Comparison of ENCODE assay signal across 11 mouse cellular contexts in the genomic region with DNA sequence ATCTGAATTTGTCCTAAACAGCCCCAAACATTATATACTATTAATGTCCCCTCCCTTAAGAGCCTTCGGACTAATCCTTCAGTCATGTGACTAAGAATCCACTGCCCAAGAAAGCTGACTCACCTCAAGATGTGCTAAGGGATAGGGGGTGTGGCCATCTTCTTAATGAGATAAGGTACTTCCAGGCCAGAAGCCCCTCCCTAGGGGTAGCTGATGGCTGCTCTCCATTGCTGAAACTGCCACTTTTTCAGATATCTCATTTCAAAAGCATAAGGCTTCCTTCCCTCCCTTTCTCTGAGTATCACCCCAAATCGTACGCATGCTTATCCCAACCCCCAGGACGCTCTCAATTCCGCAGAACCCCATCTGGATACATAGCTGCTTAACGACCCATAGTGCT. TPM values are rescaled to one million over a fixed set of nuclear protein-coding genes. Genes with fewer than 3 reads are reported as not detected.
DNase-seq lines count a peak whose midpoint lies in the region; ATAC-seq lines count a peak whose summit lies in the region.
"Had no signal": no experiment of that assay in that cellular context is flagged by ENCODE, and none has a peak within 500 bp of the region (broad histone marks: within the 10 kb centered on the region; RNA-seq: fewer than 3 reads in every experiment).

No protein-coding gene starts in this region.

- no peak for ATAC-seq in forebrain, embryonic 12.5 days (ENCODE audit: low FRiP score)
- no peak for ATAC-seq in forebrain, embryonic 15.5 days (replicated peaks)
- ATAC-seq in neural tube, embryonic 12.5 days (ENCODE audit: low FRiP score, low read depth): no peak

- no peaks in the 10 kb centered on the region for H3K9me3 ChIP-seq in forebrain, embryonic 12.5 days
- H3K9me3 ChIP-seq in forebrain, embryonic 15.5 days: no peaks in the 10 kb centered on the region
- no peaks in the 10 kb centered on the region for H3K9me3 ChIP-seq in neural tube, embryonic 12.5 days

- peaks cover 14% of the 10 kb centered on the region for H3K4me1 ChIP-seq in forebrain, embryonic 12.5 days
- peaks cover 14% of the 10 kb centered on the region for H3K4me1 ChIP-seq in forebrain, embryonic 15.5 days
- peaks cover 10% of the 10 kb centered on the region for H3K4me1 ChIP-seq in neural tube, embryonic 12.5 days

- WGBS in forebrain, embryonic 12.5 days: 88% methylated on average over 6 of the region's 6 CpGs
- 89% methylated on average over 6 of the region's 6 CpGs for WGBS in forebrain, embryonic 15.5 days
- 86% methylated on average over 6 of the region's 6 CpGs for WGBS in neural tube, embryonic 12.5 days

- H3K9ac ChIP-seq in forebrain, embryonic 12.5 days: 0 out of 2 replicates have a peak overlapping the region, but pooled peaks have one; percentile 75
- no peak overlapping the region for H3K9ac ChIP-seq in forebrain, embryonic 15.5 days (replicated peaks)
- H3K9ac ChIP-seq in neural tube, embryonic 12.5 days: no peak overlapping the region

- DNase-seq in neural tube, embryonic 10.5 days (ENCODE audit: extremely low spot score, low spot score): no peak
- DNase-seq in liver: peak; percentile 85
- DNase-seq in yolk sac, embryonic 10.5 days (ENCODE audit: low spot score): peak; percentile 50
- no peak for DNase-seq in thymus, postnatal 25 days
- DNase-seq in urinary bladder, postnatal 14 days (ENCODE audit: low spot score): no peak
- DNase-seq: adrenal gland, postnatal 25 days; left cerebral cortex, postnatal 4 days; right cerebral cortex, postnatal 25 days had no signal

- no peak overlapping the region for H3K4me3 ChIP-seq in forebrain, embryonic 12.5 days (replicated peaks)
- no peak overlapping the region for H3K4me3 ChIP-seq in forebrain, embryonic 15.5 days
- H3K4me3 ChIP-seq in neural tube, embryonic 12.5 days: no peak overlapping the region

- H3K36me3 ChIP-seq in forebrain, embryonic 12.5 days (replicated peaks): peaks cover 12% of the 10 kb centered on the region
- peaks cover 4% of the 10 kb centered on the region; the same call in 1 of the 2 replicates for H3K36me3 ChIP-seq in forebrain, embryonic 15.5 days
- H3K36me3 ChIP-seq in neural tube, embryonic 12.5 days: peaks cover 18% of the 10 kb centered on the region

- H3K4me2 ChIP-seq in forebrain, embryonic 12.5 days: peak overlapping the region; percentile 62; the same call in 1 of the 2 replicates
- H3K4me2 ChIP-seq in forebrain, embryonic 15.5 days (replicated peaks): no peak overlapping the region
- peak overlapping the region; percentile 77 for H3K4me2 ChIP-seq in neural tube, embryonic 12.5 days (replicated peaks)

- H3K27me3 ChIP-seq in forebrain, embryonic 12.5 days: no peaks in the 10 kb centered on the region
- no peaks in the 10 kb centered on the region for H3K27me3 ChIP-seq in forebrain, embryonic 15.5 days
- no peaks in the 10 kb centered on the region for H3K27me3 ChIP-seq in neural tube, embryonic 12.5 days (replicated peaks)

- no peak overlapping the region for H3K27ac ChIP-seq in forebrain, embryonic 12.5 days
- H3K27ac ChIP-seq in forebrain, embryonic 15.5 days (replicated peaks): no peak overlapping the region
- H3K27ac ChIP-seq in neural tube, embryonic 12.5 days: no peak overlapping the region

RNA-seq across cellular contexts. Expression of a gene that starts 1.6 kb away (rescaled TPM):
- polyA plus RNA-seq in forebrain, embryonic 12.5 days (2016; fragmentation: Nextera tagmentation; extraction: Ambion mirVana): 89.5 and 90.5 TPM in 2 replicates
- polyA plus RNA-seq in forebrain, embryonic 15.5 days (2015; fragmentation: Nextera tagmentation; extraction: Ambion mirVana): 95.0 and 95.7 TPM in 2 replicates
- 118 and 119 TPM in 2 replicates for polyA plus RNA-seq in neural tube, embryonic 12.5 days (2016; fragmentation: Nextera tagmentation; extraction: Ambion mirVana)

RNA-seq across cellular contexts. Expression of a gene that starts 17.5 kb away (rescaled TPM):
- 14.6 and 16.6 TPM in 2 replicates for polyA plus RNA-seq in forebrain, embryonic 12.5 days (2016; fragmentation: Nextera tagmentation; extraction: Ambion mirVana)
- 15.4 and 15.6 TPM in 2 replicates for polyA plus RNA-seq in forebrain, embryonic 15.5 days (2015; fragmentation: Nextera tagmentation; extraction: Ambion mirVana)
- polyA plus RNA-seq in neural tube, embryonic 12.5 days (2016; fragmentation: Nextera tagmentation; extraction: Ambion mirVana): 19.4 and 20.1 TPM in 2 replicates

RNA-seq across cellular contexts. Expression of a gene that starts 17.6 kb away (rescaled TPM):
- 0.74 and 1.0 TPM in 2 replicates for polyA plus RNA-seq in forebrain, embryonic 12.5 days (2016; fragmentation: Nextera tagmentation; extraction: Ambion mirVana)
- polyA plus RNA-seq in forebrain, embryonic 15.5 days (2015; fragmentation: Nextera tagmentation; extraction: Ambion mirVana): 0.72 and 0.92 TPM in 2 replicates
- 3.2 and 3.5 TPM in 2 replicates for polyA plus RNA-seq in neural tube, embryonic 12.5 days (2016; fragmentation: Nextera tagmentation; extraction: Ambion mirVana)

RNA-seq across cellular contexts. Expression of a gene that starts 20.0 kb away (rescaled TPM):
- polyA plus RNA-seq in forebrain, embryonic 12.5 days (2016; fragmentation: Nextera tagmentation; extraction: Ambion mirVana): 3.0 and 3.6 TPM in 2 replicates
- polyA plus RNA-seq in forebrain, embryonic 15.5 days (2015; fragmentation: Nextera tagmentation; extraction: Ambion mirVana): 2.3 and 2.6 TPM in 2 replicates
- 2.3 and 2.8 TPM in 2 replicates for polyA plus RNA-seq in neural tube, embryonic 12.5 days (2016; fragmentation: Nextera tagmentation; extraction: Ambion mirVana)

RNA-seq across cellular contexts. Expression of a gene that starts 21.9 kb away (rescaled TPM):
- polyA plus RNA-seq in forebrain, embryonic 12.5 days (2016; fragmentation: Nextera tagmentation; extraction: Ambion mirVana): not detected in 2 replicates
- polyA plus RNA-seq in forebrain, embryonic 15.5 days (2015; fragmentation: Nextera tagmentation; extraction: Ambion mirVana): not detected in 2 replicates
- polyA plus RNA-seq in neural tube, embryonic 12.5 days (2016; fragmentation: Nextera tagmentation; extraction: Ambion mirVana): not detected in 2 replicates

Comparison
In these comparisons a context has a peak if more than half of its experiments do, and no peak if none do; other contexts are left out.
1. DNase-seq: peak in liver (single experiment) and yolk sac, embryonic 10.5 days (single experiment); none in neural tube, embryonic 10.5 days (single experiment), thymus, postnatal 25 days (single experiment) and urinary bladder, postnatal 14 days (single experiment).